Mouse (Mus musculus) cortical plate, adult 2 months (tissue): Measurements from ENCODE around the gene Lhfp. TPM values are rescaled to one million over a fixed set of nuclear protein-coding genes. Genes with fewer than 3 reads are reported as not detected.
A peak's percentile ranks its signal among the peaks of the same experiment; 100 is the strongest.

Experiments used
- H3K27ac ChIP-seq: fragments of 200-500 bp; 2 replicates; pipeline ENCODE4 v1.5.1; 2012; ENCODE audit warnings: low read length, control low read depth, inconsistent platforms; ENCODE audit not compliant: insufficient read depth
- H3K4me1 ChIP-seq: fragments of 200-500 bp; 2 replicates; pipeline ENCODE4 v1.6.1; 2011; ENCODE audit warnings: low read length; ENCODE audit not compliant: control insufficient read depth, insufficient read depth
- H3K4me3 ChIP-seq: fragments of 200-500 bp; 2 replicates; pipeline ENCODE4 v1.5.1; 2011; ENCODE audit warnings: mild to moderate bottlenecking, low read length, control low read depth; ENCODE audit not compliant: insufficient read depth
- CTCF ChIP-seq: fragments of 200-500 bp; IDR thresholded peaks from 2 replicates; pipeline ENCODE4 v1.5.1; 2011; ENCODE audit warnings: mild to moderate bottlenecking, control low read depth, low read length; ENCODE audit not compliant: insufficient read depth; ENCODE audit errors: extremely low read depth
- POLR2A ChIP-seq: fragments of 200-500 bp; IDR thresholded peaks from 2 replicates; pipeline ENCODE4 v1.6.1; 2011; ENCODE audit warnings: mild to moderate bottlenecking, low read length, control low read depth; ENCODE audit not compliant: insufficient read depth; ENCODE audit errors: extremely low read depth
- polyA plus RNA-seq: library from polyadenylated mRNA; depleted of rRNA; stranded (reverse); fragments of >200 nt; gene quantifications from 2 replicates; pipeline ENCODE4 v1.2.3, GENCODE M21; 2012

The Lhfp gene
- polyA plus RNA-seq, 1 experiment: 35.1 TPM

GRCm38 (mm10) chr3:53039746-53040145 lies 1.6 kb upstream of the Lhfp start:
- Histone ChIP-seq H3K4me3 (no peak overlapping the region), H3K4me1 (peaks cover 2% of the 10 kb centered on the region; the same call in 1 of the 2 replicates), H3K27ac (no peak overlapping the region)
- TF ChIP-seq POLR2A: no peak
- TF ChIP-seq CTCF: no peak

GRCm38 (mm10) chr3:53040593-53041410 lies 526 bp upstream of the Lhfp start:
- TF ChIP-seq CTCF (no peak), POLR2A (no peak)
- Histone ChIP-seq H3K27ac (no peak overlapping the region), H3K4me3 (peak overlapping the region; percentile 87), H3K4me1 (peaks cover 2% of the 10 kb centered on the region; the same call in 1 of the 2 replicates)

- no peak overlapping the region for H3K27ac ChIP-seq
- H3K4me1 ChIP-seq: peaks cover 3% of the 10 kb centered on the region; the same call in 1 of the 2 replicates
- H3K4me3 ChIP-seq: peak overlapping the region; percentile 87
- TF ChIP-seq CTCF (no peak), POLR2A (no peak)
These were observed 876 bp downstream of the Lhfp start for GRCm38 (mm10) chr3:53042240-53042567.

- Histone ChIP-seq H3K4me1 (peaks cover 3% of the 10 kb centered on the region; the same call in 1 of the 2 replicates), H3K4me3 (peak overlapping the region; percentile 21; the same call in 1 of the 2 replicates), H3K27ac (no peak overlapping the region)
- no peak for TF ChIP-seq CTCF
- no peak for TF ChIP-seq POLR2A
These were observed 2.0 kb downstream of the Lhfp start for GRCm38 (mm10) chr3:53043206-53043780.

- Histone ChIP-seq H3K4me3 (peak overlapping the region; percentile 24; the same call in 1 of the 2 replicates), H3K27ac (no peak overlapping the region), H3K4me1 (peaks cover 3% of the 10 kb centered on the region; the same call in 1 of the 2 replicates)
- TF ChIP-seq POLR2A (no peak), CTCF (no peak)
These were observed 2.9 kb downstream of the Lhfp start for GRCm38 (mm10) chr3:53044238-53044637.

- TF ChIP-seq POLR2A (no peak), CTCF (no peak)
- H3K4me3 ChIP-seq: peak overlapping the region; percentile 24; the same call in 1 of the 2 replicates
- H3K4me1 ChIP-seq: peaks cover 3% of the 10 kb centered on the region; the same call in 1 of the 2 replicates
- no peak overlapping the region for H3K27ac ChIP-seq
These were observed 3.5 kb downstream of the Lhfp start for GRCm38 (mm10) chr3:53044682-53045299.

GRCm38 (mm10) chr3:53045697-53046096 lies 4.4 kb downstream of the Lhfp start:
- Histone ChIP-seq H3K4me3 (no peak overlapping the region), H3K27ac (no peak overlapping the region), H3K4me1 (peaks cover 3% of the 10 kb centered on the region; the same call in 1 of the 2 replicates)
- no peak for TF ChIP-seq CTCF
- TF ChIP-seq POLR2A: no peak

- Histone ChIP-seq H3K4me3 (no peak overlapping the region), H3K27ac (no peak overlapping the region)
These were observed 5.0 kb downstream of the Lhfp start for GRCm38 (mm10) chr3:53046371-53046770.

GRCm38 (mm10) chr3:53052385-53052784 lies 11.1 kb downstream of the Lhfp start:
- TF ChIP-seq CTCF (no peak), POLR2A (no peak)
- Histone ChIP-seq H3K4me1 (no peaks in the 10 kb centered on the region), H3K27ac (no peak overlapping the region), H3K4me3 (no peak overlapping the region)

More at GRCm38 (mm10) chr3:53046371-53046770, 5.0 kb downstream of the Lhfp start:
- no peak for TF ChIP-seq POLR2A
- no peak for TF ChIP-seq CTCF
- H3K4me1 ChIP-seq: 0 out of 2 replicates have a peak, but pooled peaks cover 1% of the 10 kb centered on the region

GRCm38 (mm10) chr3:53056430-53056829 lies 15.1 kb downstream of the Lhfp start:
- Histone ChIP-seq H3K4me1 (no peaks in the 10 kb centered on the region), H3K4me3 (no peak overlapping the region), H3K27ac (no peak overlapping the region)
- TF ChIP-seq CTCF (no peak), POLR2A (no peak)
